Mouse (Mus musculus): ENCODE results near the gene Nos3.

The Nos3 gene

DNA sequence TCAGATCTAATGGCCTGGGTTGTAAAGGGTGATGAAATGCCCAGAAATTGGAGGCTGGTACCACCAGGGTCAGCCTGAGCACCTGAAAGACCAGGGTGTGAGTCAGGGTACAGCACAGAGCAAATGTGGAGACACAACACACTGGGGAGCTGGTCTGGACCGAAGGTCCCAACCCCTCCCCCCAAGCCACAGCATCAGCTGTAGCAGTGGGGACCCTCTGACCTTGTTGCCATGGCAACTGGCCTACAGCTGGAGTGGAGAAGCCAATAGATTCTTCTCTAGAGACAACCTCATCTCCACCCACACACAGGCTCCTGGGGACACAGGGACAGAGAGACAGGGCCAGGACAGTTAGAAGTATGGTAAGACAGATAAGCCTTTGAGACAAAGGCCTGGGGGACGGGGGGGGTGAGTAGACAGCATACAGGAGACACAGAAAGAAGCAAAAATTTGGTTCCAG lies 20.6 kb upstream of the Nos3 start:
- no peak for DNase-seq (ENCODE audit: extremely low read depth, insufficient read length, low spot score)

DNA sequence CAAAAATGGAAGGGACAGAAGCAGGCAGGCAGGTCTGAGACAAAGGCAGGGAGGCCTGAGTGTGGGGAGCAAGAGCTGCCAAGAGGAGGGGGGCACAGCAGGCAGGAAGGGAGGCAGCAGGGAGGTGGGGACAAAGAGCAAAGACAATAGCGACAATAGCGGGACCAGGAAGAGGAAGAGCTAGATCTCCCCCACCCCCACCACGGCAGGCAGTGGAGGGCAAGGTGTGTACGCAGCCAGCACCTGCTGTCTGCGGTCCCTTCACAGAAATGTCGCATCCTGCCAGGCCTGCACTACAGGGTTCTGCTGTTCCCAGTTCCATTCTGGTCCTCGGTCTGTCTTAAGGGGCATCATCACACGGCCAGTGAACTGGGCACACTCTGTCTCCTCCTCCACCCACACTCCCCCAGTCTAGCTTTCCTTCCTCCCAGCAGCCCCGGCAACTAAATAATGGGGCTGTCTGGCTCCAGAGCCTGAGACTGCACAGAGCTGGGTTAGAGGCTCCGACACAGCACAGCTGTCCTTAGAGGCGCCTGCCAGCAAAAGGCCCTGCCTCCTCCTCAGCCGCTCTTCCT lies 20.0 kb upstream of the Nos3 start:
- no peak for DNase-seq (ENCODE audit: extremely low read depth, insufficient read length, low spot score)

DNA sequence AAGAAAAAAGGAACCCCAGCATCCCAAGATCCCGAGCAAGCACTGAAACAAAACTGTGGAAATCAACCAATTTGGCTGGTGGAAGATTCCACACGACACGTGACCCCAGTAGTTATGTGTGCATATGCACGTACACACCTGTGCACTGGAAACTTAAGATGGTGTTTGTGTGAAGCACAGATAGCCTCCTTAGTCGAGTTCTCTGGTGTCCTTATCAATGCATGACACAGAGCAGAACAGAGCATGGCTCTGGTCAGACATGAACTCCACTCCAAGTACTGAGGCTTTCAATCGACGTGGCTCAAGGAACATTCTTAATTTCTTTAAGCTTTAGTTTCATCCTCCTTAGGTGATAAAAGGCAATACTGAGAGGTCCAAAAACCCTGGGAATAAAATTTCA lies 18.3 kb upstream of the Nos3 start:
- DNase-seq (ENCODE audit: extremely low read depth, insufficient read length, low spot score) = no peak

DNA sequence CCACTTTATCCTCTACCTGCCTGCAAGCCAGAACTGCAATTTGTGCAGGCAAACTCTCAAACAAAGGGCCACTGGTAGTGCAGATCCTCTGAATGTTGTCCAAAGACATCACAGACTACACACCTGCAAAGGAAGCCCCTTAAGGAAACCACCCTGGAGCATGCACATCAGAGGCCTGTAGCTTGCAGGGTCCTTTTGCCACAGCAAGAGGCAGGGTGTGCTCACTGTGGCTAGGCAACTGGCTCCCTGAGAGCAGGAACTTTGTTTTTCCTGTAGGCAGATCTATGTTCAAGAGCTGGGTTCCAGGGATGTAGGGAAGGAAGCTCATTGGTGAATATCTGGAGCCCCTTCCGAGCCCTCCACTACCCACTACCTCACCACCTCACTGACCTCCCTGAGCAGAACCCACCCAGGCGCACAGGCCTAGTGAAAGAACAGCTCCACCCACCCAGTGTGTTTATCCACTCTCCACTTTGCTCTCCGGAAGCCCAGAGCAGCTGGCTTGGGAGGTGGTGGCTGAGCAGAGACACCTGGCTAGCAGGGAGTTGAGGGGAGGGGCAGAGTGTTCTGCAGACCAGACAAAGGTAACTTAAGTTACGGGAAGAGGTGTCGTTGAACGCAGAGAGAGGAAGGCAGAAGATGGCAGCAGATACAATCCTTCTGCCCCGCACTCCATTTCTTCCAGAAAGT lies 17.3 kb upstream of the Nos3 start:
- DNase-seq (ENCODE audit: extremely low read depth, insufficient read length, low spot score) = no peak

GRCm38 (mm10) chr5:24348128-24348527 lies 16.5 kb upstream of the Nos3 start:
- no peak for DNase-seq (ENCODE audit: extremely low read depth, insufficient read length, low spot score)

DNA sequence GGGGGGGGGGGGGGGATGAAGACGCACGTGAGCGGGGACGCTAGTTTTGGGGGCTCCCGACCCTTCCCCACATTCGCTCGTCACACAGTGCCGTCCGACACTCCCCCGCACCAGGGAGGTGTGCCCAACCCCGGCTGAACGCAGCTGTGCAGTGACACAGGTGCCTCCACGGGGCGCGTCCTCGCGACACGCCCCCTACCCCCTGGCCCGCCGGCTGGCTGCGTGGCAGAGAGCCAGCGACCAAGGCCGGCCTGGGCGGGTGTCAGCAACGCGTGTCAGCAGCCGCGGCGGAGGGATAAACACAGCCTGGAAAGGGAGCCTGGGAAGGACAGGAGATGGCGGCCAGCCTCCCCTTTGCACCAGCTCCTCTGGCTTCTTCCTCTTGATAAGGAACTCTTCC lies 16.1 kb upstream of the Nos3 start:
- DNase-seq (ENCODE audit: extremely low read depth, insufficient read length, low spot score) = no peak

- DNase-seq (ENCODE audit: extremely low read depth, insufficient read length, low spot score) = no peak
Measured at GRCm38 (mm10) chr5:24350073-24350472, 14.5 kb upstream of the Nos3 start.

DNA sequence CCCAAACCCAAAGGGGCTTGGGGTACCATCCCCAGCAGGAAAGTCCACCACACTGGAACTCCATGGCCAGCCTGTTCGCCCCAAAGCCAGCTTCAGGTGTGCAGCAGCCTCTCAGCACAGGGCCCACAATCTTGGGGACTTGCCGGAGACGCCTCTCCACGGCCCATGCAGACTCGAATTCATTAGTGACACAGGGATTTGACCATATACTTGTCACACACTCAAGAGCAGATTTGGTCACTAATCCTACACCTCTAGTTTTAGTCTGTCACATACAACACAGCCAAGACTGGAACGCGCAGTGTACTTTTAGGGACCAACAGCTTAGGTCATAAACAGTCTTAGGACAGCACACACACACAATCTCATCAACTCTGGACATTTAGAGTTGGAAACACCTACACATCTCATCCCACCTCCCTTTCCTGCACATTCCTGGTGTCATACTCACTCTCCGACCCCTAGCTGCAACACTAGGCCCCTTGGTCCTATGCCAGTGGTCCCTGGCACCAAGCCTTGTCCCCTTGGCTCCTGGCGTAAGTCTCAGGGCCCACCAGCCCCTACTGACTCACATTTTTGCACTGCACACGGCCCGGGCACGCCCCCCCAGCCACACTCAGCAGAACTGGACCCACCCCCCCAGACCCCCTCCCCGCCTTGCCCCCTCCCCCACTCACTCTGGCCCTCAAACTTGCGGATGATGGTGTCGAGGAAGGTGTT lies 13.9 kb upstream of the Nos3 start:
- DNase-seq (ENCODE audit: extremely low read depth, insufficient read length, low spot score) = no peak

DNA sequence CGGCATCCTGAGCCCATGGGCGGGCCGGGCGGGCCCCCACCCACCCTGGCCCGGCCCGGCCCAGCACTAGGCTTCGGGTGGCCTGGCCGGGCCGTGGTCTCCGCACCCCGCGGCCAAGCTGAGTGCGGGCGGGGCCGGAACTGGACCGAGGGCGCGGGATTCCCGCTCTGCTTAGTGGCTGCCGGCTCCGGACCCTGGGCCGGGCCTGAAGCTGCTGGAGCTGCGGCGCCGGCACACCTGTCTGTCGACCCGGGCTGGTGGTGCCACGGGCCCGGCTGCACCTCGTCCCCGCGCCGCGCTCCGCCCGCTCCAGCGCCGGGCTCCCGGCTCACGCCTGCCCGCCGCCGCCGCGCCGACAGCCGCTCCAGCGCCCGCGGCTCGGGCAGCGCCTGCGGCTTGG lies 13.3 kb upstream of the Nos3 start, which contains the start of gene Kcnh2:
Kcnh2 (minus strand) TSS at position 327 of the 400 bp plus-strand sequence.
- DNase-seq (ENCODE audit: extremely low read depth, insufficient read length, low spot score) = no peak

- DNase-seq (ENCODE audit: extremely low read depth, insufficient read length, low spot score) = no peak
Measured at GRCm38 (mm10) chr5:24351701-24352171, 12.9 kb upstream of the Nos3 start.

DNA sequence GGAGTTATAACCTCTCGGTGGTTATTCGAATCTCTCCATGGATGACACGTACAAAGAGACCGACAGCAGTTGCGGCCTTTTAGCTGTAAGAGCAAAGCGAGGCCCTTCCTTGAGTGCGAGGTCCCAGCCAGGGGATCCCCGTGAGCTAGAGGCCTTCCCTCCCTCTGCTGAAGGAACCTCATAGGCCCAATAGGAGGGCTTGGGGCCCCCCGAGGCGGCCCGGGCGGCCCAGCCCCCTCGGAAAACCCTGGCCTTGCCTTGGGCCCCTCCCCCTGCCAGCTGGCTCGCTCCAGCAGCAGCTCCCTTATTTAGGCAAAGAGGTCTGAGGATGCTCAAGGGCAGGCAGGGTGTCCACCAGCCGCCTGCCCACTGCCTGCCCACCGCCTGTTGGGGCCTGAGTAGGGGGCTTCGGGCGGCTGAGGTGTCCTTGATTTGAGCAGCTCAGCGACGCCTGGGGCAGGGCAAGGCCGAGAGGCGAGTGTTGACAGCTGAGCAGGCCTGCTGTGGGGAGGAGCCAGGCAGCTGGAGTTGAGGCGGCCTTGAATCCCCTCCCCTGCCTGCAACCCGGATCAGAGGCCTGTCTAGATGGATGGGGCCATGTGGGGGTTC lies 12.3 kb upstream of the Nos3 start:
- no peak for DNase-seq (ENCODE audit: extremely low read depth, insufficient read length, low spot score)

DNA sequence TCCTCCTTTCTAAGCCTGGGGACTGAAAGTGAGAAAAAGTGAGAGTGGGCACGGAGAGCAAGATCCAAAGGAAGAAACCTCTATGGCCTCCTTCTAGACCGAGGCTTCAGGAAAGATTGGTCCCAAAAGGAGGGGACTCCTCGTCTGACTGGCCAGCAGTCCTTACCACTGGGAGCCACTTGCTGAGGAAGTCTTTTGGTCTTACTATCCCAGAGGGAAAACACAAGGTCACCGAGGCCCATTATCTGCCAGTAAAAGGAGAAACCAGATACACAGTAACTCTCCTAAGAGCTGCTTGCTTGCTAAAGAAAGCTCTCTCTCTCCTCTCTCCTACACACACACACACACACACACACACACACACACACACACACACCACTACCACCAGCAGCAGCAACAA lies 11.3 kb upstream of the Nos3 start:
- DNase-seq (ENCODE audit: extremely low read depth, insufficient read length, low spot score) = no peak

GRCm38 (mm10) chr5:24356764-24357163 lies 7.8 kb upstream of the Nos3 start:
- DNase-seq (ENCODE audit: extremely low read depth, insufficient read length, low spot score) = no peak

GRCm38 (mm10) chr5:24357461-24357860 lies 7.1 kb upstream of the Nos3 start:
- DNase-seq (ENCODE audit: extremely low read depth, insufficient read length, low spot score) = no peak

DNA sequence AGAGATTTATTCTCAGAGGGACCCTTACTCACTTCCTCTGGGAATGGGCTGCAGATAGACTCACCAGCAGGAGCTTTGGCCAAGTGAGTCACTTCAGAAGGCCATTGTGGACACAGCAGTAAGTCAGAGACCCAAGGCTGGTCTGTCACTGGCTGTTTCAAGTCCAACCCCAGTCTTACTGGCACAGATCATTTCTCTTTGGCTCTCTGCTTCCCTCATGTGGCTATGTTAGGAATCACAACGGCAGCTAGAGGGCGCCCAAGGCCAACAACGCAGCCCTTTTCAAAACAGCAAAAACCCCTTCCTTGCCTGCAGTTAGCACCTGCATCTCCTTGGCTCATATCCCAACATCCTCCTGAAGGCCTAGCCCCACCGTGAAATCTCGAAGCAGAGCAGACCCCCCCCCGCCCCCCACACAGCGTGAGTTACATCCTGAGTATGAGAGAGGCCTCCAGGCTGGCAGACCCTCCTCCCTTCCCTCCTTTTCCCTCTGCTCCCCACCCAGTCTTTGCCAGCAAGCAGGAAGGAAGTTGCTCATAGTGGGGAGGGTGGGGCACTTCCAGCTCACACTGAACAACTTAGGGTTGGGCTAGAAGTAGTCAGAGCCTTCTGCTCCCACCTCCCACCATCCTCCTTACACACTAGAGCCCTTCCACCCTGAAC lies 3.7 kb upstream of the Nos3 start:
- peak; percentile 69 for DNase-seq (ENCODE audit: extremely low read depth, insufficient read length, low spot score)

DNA sequence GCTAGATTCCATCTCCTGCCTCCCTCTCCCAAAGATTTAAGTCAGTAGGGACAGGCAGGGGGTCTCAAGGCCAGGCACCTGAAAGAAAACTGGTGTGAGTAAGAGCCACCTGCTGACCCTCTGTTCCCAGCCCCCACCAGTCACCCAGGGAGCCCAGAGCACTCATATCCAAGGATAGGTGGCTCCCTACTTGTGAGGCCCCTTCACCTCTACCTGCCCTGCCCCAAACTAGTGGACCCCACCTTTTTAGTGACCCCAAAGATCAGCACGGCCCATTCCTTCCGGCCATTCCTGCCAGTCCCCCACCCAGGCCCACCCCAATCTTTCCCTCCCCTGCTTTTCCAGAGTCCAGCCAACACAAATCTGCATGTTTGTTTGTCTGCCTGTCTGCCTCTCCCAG lies 1.1 kb upstream of the Nos3 start:
- no peak for DNase-seq (ENCODE audit: extremely low read depth, insufficient read length, low spot score)

DNA sequence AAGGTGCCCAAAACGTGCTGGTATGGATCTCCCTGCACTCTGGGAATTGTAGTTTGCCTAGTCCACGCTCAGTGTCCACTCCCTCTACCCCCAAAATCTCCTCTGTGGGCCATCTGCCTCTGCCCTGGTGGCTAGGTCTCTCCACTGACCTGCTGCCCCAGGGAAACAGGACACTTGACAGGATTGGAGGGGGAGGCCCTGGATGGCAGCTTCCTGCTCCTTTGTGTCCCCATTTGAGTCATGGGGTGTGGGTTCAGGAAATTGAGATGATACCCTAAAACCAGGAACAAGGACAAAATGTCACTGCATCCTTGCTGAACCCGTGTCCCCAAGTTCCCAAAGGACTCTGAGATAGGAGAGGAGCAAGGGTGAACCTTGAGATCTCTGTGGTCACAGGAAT lies 549 bp upstream of the Nos3 start:
- no peak for DNase-seq (ENCODE audit: extremely low read depth, insufficient read length, low spot score)

DNA sequence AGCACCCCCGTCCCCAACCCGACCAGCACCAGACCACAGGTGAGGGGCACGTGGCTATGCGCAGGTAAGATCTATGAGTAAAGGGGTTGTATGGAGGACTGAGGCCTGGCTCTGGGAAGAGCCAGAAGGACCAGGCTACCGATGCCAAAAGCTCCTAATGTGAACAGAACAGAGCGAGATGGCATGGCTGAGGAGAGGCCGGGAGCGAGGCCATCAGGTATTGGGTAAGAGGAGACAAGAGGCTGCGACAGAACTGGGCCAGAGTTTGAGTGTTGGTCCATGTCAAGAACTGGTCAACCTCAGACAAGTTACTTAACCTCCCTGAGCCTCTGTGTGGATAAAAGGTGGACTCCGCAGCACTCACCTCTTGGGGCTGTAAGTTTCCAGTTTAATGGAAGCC lies 353 bp downstream of the Nos3 start:
- DNase-seq (ENCODE audit: extremely low read depth, insufficient read length, low spot score) = no peak

GRCm38 (mm10) chr5:24365528-24365927 lies 918 bp downstream of the Nos3 start:
- no peak for DNase-seq (ENCODE audit: extremely low read depth, insufficient read length, low spot score)

GRCm38 (mm10) chr5:24366426-24366825 lies 1.8 kb downstream of the Nos3 start:
- no peak for DNase-seq (ENCODE audit: extremely low read depth, insufficient read length, low spot score)

DNA sequence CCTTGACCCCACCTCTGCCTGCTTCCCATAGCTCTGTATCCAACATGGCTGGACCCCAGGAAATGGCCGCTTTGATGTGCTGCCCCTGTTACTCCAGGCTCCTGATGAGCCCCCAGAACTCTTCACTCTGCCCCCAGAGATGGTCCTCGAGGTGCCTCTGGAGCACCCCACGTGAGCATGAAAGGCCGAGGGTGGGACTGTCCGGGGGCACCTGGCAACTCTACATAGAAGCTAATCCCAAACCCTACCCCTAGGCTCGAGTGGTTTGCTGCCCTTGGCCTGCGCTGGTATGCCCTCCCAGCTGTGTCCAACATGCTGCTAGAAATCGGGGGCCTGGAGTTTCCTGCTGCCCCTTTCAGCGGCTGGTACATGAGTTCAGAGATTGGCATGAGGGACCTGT lies 5.2 kb downstream of the Nos3 start:
- DNase-seq (ENCODE audit: extremely low read depth, insufficient read length, low spot score) = no peak

Measured in 3134 (cell line).